Mouse (Mus musculus): ENCODE results near the gene Tmem131.

DNA sequence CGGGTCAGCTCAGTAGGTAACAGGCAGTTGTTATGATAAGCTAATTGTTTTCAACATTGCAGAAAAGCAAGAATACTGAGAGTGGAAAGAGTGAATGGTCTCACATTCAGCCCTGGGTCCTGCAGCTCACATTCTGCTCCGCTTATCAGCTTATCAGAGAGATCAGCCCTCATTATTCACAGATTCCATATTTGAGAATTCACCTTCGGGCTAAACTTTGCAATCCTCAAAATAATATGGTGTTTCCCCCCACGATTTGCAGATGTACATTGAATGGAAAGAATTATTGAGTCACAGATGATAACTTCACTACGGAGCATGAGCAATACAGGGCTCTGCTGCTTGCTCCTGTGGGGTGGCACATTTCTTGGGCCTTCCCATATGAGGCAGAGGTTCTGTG lies 174.7 kb downstream of the Tmem131 start:
- TF ChIP-seq POLR2A (IDR thresholded peaks at IDR 0.05; ENCODE audit: insufficient read depth, low read depth, low read length) (no peak), EP300 (IDR thresholded peaks at IDR 0.05; ENCODE audit: insufficient read depth, low read depth, low read length) (no peak), CTCF (IDR thresholded peaks at IDR 0.05) (no peak)
